ENCODE assay signal across 9 mouse cellular contexts in genomic region chr5:75979108-75979507, GRCm38 (mm10). TPM values are rescaled to one million over a fixed set of nuclear protein-coding genes. Genes with fewer than 3 reads are reported as not detected.
DNase-seq lines count a peak whose midpoint lies in the region; ATAC-seq and TF ChIP-seq lines count a peak whose summit lies in the region.
"Had no signal": no experiment of that assay in that cellular context is flagged by ENCODE, and none has a peak within 500 bp of the region (broad histone marks: within the 10 kb centered on the region; RNA-seq: fewer than 3 reads in every experiment).

No protein-coding gene starts in this region.

- peak overlapping the region; percentile 42; the same call in 1 of the 2 replicates for H3K9ac ChIP-seq in lung, embryonic 14.5 days
- H3K9ac ChIP-seq in heart, embryonic 13.5 days, result peak overlapping the region; percentile 88
- H3K9ac ChIP-seq in limb, embryonic 13.5 days, result no peak overlapping the region
- H3K9ac ChIP-seq in stomach, embryonic 14.5 days (replicated peaks; ENCODE audit: low read depth, low read length), result no peak overlapping the region

- peak overlapping the region; percentile 96 for H3K4me2 ChIP-seq in lung, embryonic 14.5 days
- peak overlapping the region; percentile 96 for H3K4me2 ChIP-seq in heart, embryonic 13.5 days
- peak overlapping the region; percentile 94 for H3K4me2 ChIP-seq in limb, embryonic 13.5 days (replicated peaks)
- peak overlapping the region; percentile 94 for H3K4me2 ChIP-seq in stomach, embryonic 14.5 days (replicated peaks; ENCODE audit: low read depth, low read length)

- H3K27me3 ChIP-seq in lung, embryonic 14.5 days (ENCODE audit: insufficient read depth, low read length), result peaks cover 46% of the 10 kb centered on the region
- peaks cover 54% of the 10 kb centered on the region for H3K27me3 ChIP-seq in heart, embryonic 13.5 days (replicated peaks)
- peaks cover 70% of the 10 kb centered on the region for H3K27me3 ChIP-seq in limb, embryonic 13.5 days
- peaks cover 21% of the 10 kb centered on the region; the same call in 1 of the 2 replicates for H3K27me3 ChIP-seq in stomach, embryonic 14.5 days (ENCODE audit: control insufficient read depth, insufficient read depth, low read length)

- 6% methylated on average over 8 of the region's 8 CpGs for WGBS in lung, embryonic 14.5 days
- 10% methylated on average over 8 of the region's 8 CpGs for WGBS in heart, embryonic 13.5 days
- 8% methylated on average over 8 of the region's 8 CpGs for WGBS in limb, embryonic 13.5 days
- WGBS in stomach, embryonic 14.5 days, result 12% methylated on average over 8 of the region's 8 CpGs

- H3K9me3 ChIP-seq in lung, embryonic 14.5 days (ENCODE audit: low read depth, low read length), result no peaks in the 10 kb centered on the region
- H3K9me3 ChIP-seq in heart, embryonic 13.5 days, result no peaks in the 10 kb centered on the region
- H3K9me3 ChIP-seq in limb, embryonic 13.5 days, result no peaks in the 10 kb centered on the region
- no peaks in the 10 kb centered on the region for H3K9me3 ChIP-seq in stomach, embryonic 14.5 days (ENCODE audit: control insufficient read depth, low read depth, low read length)

- peak overlapping the region; percentile 45; the same call in 1 of the 2 replicates for H3K27ac ChIP-seq in lung, embryonic 14.5 days (ENCODE audit: low read depth)
- peak overlapping the region; percentile 86 for H3K27ac ChIP-seq in heart, embryonic 13.5 days (replicated peaks)
- H3K27ac ChIP-seq in limb, embryonic 13.5 days, result no peak overlapping the region
- no peak overlapping the region for H3K27ac ChIP-seq in stomach, embryonic 14.5 days (ENCODE audit: low read length)

- no peak for TF ChIP-seq CTCF in lung, embryonic 14.5 days (IDR thresholded peaks at IDR 0.05; ENCODE audit: low read depth)

- ATAC-seq in lung, embryonic 14.5 days (ENCODE audit: insufficient read depth), result no peak
- ATAC-seq in heart, embryonic 13.5 days (ENCODE audit: extremely low read depth, insufficient number of reproducible peaks, low FRiP score, low TSS enrichment), result no peak
- ATAC-seq in limb, embryonic 13.5 days (ENCODE audit: low FRiP score, low read depth), result no peak
- ATAC-seq in stomach, embryonic 14.5 days (ENCODE audit: insufficient number of reproducible peaks, insufficient read depth, low FRiP score, low read depth), result no peak
- no peak for ATAC-seq in inflammation-experienced regulatory T-cells, adult 6 months

- peak overlapping the region; percentile 63 for H3K4me3 ChIP-seq in lung, embryonic 14.5 days (ENCODE audit: low read depth, low read length)
- H3K4me3 ChIP-seq in heart, embryonic 13.5 days, result peak overlapping the region; percentile 85
- H3K4me3 ChIP-seq in limb, embryonic 13.5 days, result peak overlapping the region; percentile 62
- peak overlapping the region; percentile 49; the same call in 1 of the 2 replicates for H3K4me3 ChIP-seq in stomach, embryonic 14.5 days (ENCODE audit: low read depth, low read length)

- H3K4me1 ChIP-seq in lung, embryonic 14.5 days (ENCODE audit: insufficient read depth), result no peaks in the 10 kb centered on the region
- peaks cover 15% of the 10 kb centered on the region for H3K4me1 ChIP-seq in heart, embryonic 13.5 days
- H3K4me1 ChIP-seq in limb, embryonic 13.5 days, result peaks cover 13% of the 10 kb centered on the region
- H3K4me1 ChIP-seq in stomach, embryonic 14.5 days (ENCODE audit: control insufficient read depth, insufficient read depth, low read length), result peaks cover 3% of the 10 kb centered on the region; the same call in 1 of the 2 replicates

- H3K36me3 ChIP-seq in lung, embryonic 14.5 days (ENCODE audit: insufficient read depth), result no peaks in the 10 kb centered on the region
- H3K36me3 ChIP-seq in heart, embryonic 13.5 days, result no peaks in the 10 kb centered on the region
- no peaks in the 10 kb centered on the region for H3K36me3 ChIP-seq in limb, embryonic 13.5 days
- no peaks in the 10 kb centered on the region for H3K36me3 ChIP-seq in stomach, embryonic 14.5 days (ENCODE audit: control insufficient read depth, insufficient read depth, low read length)
- H3K36me3 ChIP-seq: G1E had no signal

- no peak for DNase-seq in lung, embryonic 14.5 days
- DNase-seq in lung, adult 18-20 months, result no peak
- DNase-seq in cerebellum, postnatal 25 days, result no peak
- DNase-seq in adrenal gland, adult 18-20 months (ENCODE audit: low spot score in 2 of 2), result no peak

RNA-seq across cellular contexts. Expression of gene Kdr, which starts 0.8 kb away (rescaled TPM):
- 61.2 and 62.0 TPM in 2 replicates for polyA plus RNA-seq in lung, embryonic 14.5 days (2014; fragmentation: Nextera tagmentation; extraction: Ambion mirVana)
- polyA plus RNA-seq in heart, embryonic 13.5 days (2015; fragmentation: Nextera tagmentation; extraction: Ambion mirVana), result 32.7 and 35.0 TPM in 2 replicates
- 22.5 TPM in 2 replicates for polyA plus RNA-seq in limb, embryonic 13.5 days (2015; fragmentation: Nextera tagmentation; extraction: Ambion mirVana)
- 26.5 and 27.6 TPM in 2 replicates for polyA plus RNA-seq in stomach, embryonic 14.5 days (2014; fragmentation: Nextera tagmentation; extraction: Ambion mirVana)
- under 1 TPM in 1 of 3 experiments, not detected in 2; 0.06 TPM for polyA plus RNA-seq in inflammation-experienced regulatory T-cells, adult 6 months (2017; shearing (Covaris generic))
- total RNA-seq in adrenal gland, adult 18-20 months (2021), result 10 to 100 TPM; 66.7 to 67.5 TPM
- polyA plus RNA-seq: G1E had no signal

Comparison
In these comparisons a context has a peak if more than half of its experiments do, and no peak if none do; other contexts are left out.
1. H3K27ac ChIP-seq: peak in lung, embryonic 14.5 days (single experiment) and heart, embryonic 13.5 days (single experiment); none in limb, embryonic 13.5 days (single experiment) and stomach, embryonic 14.5 days (single experiment).
2. H3K9ac ChIP-seq: peak in lung, embryonic 14.5 days (single experiment) and heart, embryonic 13.5 days (single experiment); none in limb, embryonic 13.5 days (single experiment) and stomach, embryonic 14.5 days (single experiment).
3. RNA of gene Kdr, which starts 0.8 kb away (polyA plus RNA-seq): 61.2 to 62.0 TPM in lung, embryonic 14.5 days, 32.7 to 35.0 TPM in heart, embryonic 13.5 days, 26.5 to 27.6 TPM in stomach, embryonic 14.5 days and 22.5 TPM in limb, embryonic 13.5 days; 0.06 TPM in inflammation-experienced regulatory T-cells, adult 6 months; every median in the first group is over 10 times any median in the second.
4. Peak in every context shown above with its lines, with median percentiles within 50 percentile points of each other: H3K4me2 ChIP-seq and H3K4me3 ChIP-seq.